Mouse (Mus musculus): Measurements from ENCODE around the gene Tm9sf4. TPM values are rescaled to one million over a fixed set of nuclear protein-coding genes. Genes with fewer than 3 reads are reported as not detected.

Gene Tm9sf4
- polyA plus RNA-seq, 1 experiment = 43.4 TPM

DNA sequence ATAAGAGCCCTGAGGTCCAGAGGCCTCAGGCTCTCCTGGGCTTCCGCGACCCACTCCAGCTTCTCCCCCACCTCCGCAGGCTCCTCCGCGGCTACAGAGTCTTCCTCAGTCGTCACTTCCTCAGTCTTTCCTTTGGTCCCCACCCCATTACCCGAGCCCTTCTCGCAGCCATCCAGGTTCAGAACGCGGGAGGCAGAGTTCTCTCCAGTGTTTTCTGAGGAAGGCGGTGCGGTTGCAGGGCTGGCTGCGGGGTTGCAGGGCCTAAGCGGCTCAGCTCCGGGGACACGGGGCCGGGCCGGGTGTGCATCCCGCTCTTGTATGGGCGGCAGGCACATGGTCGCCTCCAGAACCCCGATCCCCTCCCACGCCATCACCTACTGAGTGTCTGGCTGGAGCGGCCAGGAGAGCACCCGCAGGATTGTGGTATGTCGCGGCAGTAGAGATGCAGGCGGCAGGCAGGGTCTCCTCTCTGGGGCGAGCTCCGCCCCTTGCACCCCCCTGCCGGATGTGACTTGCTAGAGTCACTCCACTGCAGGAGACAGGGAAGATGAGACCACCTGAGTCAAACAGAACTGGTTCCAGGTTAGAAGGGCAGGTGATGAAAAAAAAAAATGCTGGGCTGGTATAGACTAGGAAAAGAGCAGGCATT lies 64.0 kb downstream of the Tm9sf4 start, which contains the start of gene Tspyl3:
Gene Tspyl3 (minus strand): TSS at position 496 of the 649 bp plus-strand sequence.
- no peaks in the 10 kb centered on the region for H3K79me2 ChIP-seq (ENCODE audit: control insufficient read depth, insufficient read depth)
- H3K79me3 ChIP-seq (ENCODE audit: low read depth) = no peaks in the 10 kb centered on the region
- H3K36me3 ChIP-seq (ENCODE audit: control insufficient read depth, insufficient read depth) = peaks cover 25% of the 10 kb centered on the region
- TF ChIP-seq USF1 (IDR thresholded peaks at IDR 0.05; ENCODE audit: low read depth) = no peak
- no peak for TF ChIP-seq CEBPB (IDR thresholded peaks at IDR 0.05; ENCODE audit: low read depth)
- no peak for TF ChIP-seq CTCF (IDR thresholded peaks at IDR 0.05; ENCODE audit: control insufficient read depth, insufficient read depth, insufficient read length)
- TF ChIP-seq MAX (IDR thresholded peaks at IDR 0.05) = no peak
- TF ChIP-seq MYOD1 (IDR thresholded peaks at IDR 0.05; ENCODE audit: control insufficient read depth, insufficient read length, low read depth) = no peak
- no peak for TF ChIP-seq MYOG (IDR thresholded peaks at IDR 0.05; ENCODE audit: control insufficient read depth, extremely low read depth, insufficient read length)
- TF ChIP-seq FOSL1 (IDR thresholded peaks at IDR 0.05; ENCODE audit: insufficient read depth, low read length, poor library complexity, severe bottlenecking) = no peak
- H3ac ChIP-seq (ENCODE audit: control insufficient read depth, insufficient read length, low read depth) = no peak within 1 kb of the TSS
- no peaks in the 10 kb centered on the region for H3K27me3 ChIP-seq (ENCODE audit: control insufficient read depth, insufficient read depth, insufficient read length)
- no peak within 1 kb of the TSS for H3K4me3 ChIP-seq (ENCODE audit: insufficient read depth, poor library complexity, severe bottlenecking)

DNA sequence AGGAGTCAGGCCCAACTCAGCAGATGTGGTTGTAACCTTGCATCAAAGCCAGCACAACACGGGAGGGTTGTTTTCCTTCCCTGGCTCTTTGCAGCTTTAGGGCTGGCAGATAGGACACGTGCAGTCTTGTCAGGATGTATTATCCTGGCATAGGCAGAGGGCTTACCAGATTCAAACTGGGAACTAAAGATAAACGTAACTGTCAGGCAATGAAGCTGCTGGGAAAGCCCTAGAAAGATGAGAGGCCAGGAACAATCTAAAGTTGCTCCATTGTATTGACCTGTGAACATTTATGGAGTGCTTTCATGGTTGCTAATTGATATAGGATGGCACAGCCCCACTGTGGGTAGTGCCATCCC lies 64.5 kb downstream of the Tm9sf4 start:
- H3K27me3 ChIP-seq (ENCODE audit: control insufficient read depth, insufficient read depth, insufficient read length) = no peaks in the 10 kb centered on the region
- no peak overlapping the region for H3K4me3 ChIP-seq (ENCODE audit: insufficient read depth, poor library complexity, severe bottlenecking)
- no peaks in the 10 kb centered on the region for H3K79me3 ChIP-seq (ENCODE audit: low read depth)
- H3K79me2 ChIP-seq (ENCODE audit: control insufficient read depth, insufficient read depth) = no peaks in the 10 kb centered on the region
- TF ChIP-seq MYOG (IDR thresholded peaks at IDR 0.05; ENCODE audit: control insufficient read depth, extremely low read depth, insufficient read length) (no peak), MAX (IDR thresholded peaks at IDR 0.05) (no peak), CEBPB (IDR thresholded peaks at IDR 0.05; ENCODE audit: low read depth) (no peak), MYOD1 (IDR thresholded peaks at IDR 0.05; ENCODE audit: control insufficient read depth, insufficient read length, low read depth) (no peak), USF1 (IDR thresholded peaks at IDR 0.05; ENCODE audit: low read depth) (no peak), CTCF (IDR thresholded peaks at IDR 0.05; ENCODE audit: control insufficient read depth, insufficient read depth, insufficient read length) (no peak), FOSL1 (IDR thresholded peaks at IDR 0.05; ENCODE audit: insufficient read depth, low read length, poor library complexity, severe bottlenecking) (no peak)
- H3ac ChIP-seq (ENCODE audit: control insufficient read depth, insufficient read length, low read depth) = no peak overlapping the region
- H3K36me3 ChIP-seq (ENCODE audit: control insufficient read depth, insufficient read depth) = peaks cover 30% of the 10 kb centered on the region

DNA sequence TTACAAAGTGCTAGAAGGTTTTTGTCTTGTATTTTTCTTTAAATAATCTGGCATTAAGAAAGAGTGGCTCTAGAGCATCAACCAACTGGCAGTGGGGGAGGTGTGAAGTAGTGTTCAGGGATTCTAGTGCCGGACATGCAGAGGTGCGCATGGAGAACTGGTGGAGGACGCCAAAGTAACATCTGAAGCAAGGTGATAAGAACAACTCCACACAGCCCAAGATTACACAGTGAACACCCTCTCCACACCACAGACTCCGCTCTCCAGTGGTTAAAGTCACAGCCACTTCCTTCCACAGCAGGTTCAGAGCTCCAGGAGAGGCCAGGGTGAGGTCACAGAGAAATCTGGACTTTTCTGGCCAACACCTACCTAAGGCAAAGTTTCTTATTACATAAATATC lies 66.9 kb downstream of the Tm9sf4 start:
- no peak overlapping the region for H3ac ChIP-seq (ENCODE audit: control insufficient read depth, insufficient read length, low read depth)
- no peak for TF ChIP-seq MYOD1 (IDR thresholded peaks at IDR 0.05; ENCODE audit: control insufficient read depth, insufficient read length, low read depth)
- no peak for TF ChIP-seq CEBPB (IDR thresholded peaks at IDR 0.05; ENCODE audit: low read depth)
- TF ChIP-seq FOSL1 (IDR thresholded peaks at IDR 0.05; ENCODE audit: insufficient read depth, low read length, poor library complexity, severe bottlenecking) = no peak
- no peak for TF ChIP-seq USF1 (IDR thresholded peaks at IDR 0.05; ENCODE audit: low read depth)
- TF ChIP-seq MYOG (IDR thresholded peaks at IDR 0.05; ENCODE audit: control insufficient read depth, extremely low read depth, insufficient read length) = no peak
- TF ChIP-seq MAX (IDR thresholded peaks at IDR 0.05) = no peak
- TF ChIP-seq CTCF (IDR thresholded peaks at IDR 0.05; ENCODE audit: control insufficient read depth, insufficient read depth, insufficient read length) = no peak
- no peaks in the 10 kb centered on the region for H3K79me2 ChIP-seq (ENCODE audit: control insufficient read depth, insufficient read depth)
- no peaks in the 10 kb centered on the region for H3K79me3 ChIP-seq (ENCODE audit: low read depth)
- H3K36me3 ChIP-seq (ENCODE audit: control insufficient read depth, insufficient read depth) = peaks cover 53% of the 10 kb centered on the region
- H3K27me3 ChIP-seq (ENCODE audit: control insufficient read depth, insufficient read depth, insufficient read length) = no peaks in the 10 kb centered on the region
- no peak overlapping the region for H3K4me3 ChIP-seq (ENCODE audit: insufficient read depth, poor library complexity, severe bottlenecking)

DNA sequence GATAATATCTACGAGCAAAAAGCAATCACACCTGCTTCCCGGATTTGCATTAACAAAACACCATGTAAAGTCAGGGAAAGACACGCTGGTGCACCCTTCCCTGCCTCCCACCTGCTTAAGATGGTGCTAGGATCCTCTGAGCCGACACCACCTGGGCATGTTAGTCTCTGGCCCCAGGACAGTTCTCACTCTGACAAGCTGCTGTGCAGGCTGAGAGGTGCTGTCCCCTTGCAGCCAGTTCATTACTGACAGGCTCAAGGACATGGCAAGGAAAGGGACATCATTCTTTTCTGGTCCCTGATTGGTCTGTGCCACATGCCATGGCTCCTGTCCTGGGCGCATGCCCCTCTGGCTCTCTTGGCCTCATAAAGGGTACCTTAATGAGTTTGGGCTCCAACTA lies 67.4 kb downstream of the Tm9sf4 start:
- no peak for TF ChIP-seq MYOG (IDR thresholded peaks at IDR 0.05; ENCODE audit: control insufficient read depth, extremely low read depth, insufficient read length)
- TF ChIP-seq CTCF (IDR thresholded peaks at IDR 0.05; ENCODE audit: control insufficient read depth, insufficient read depth, insufficient read length) = no peak
- no peak for TF ChIP-seq USF1 (IDR thresholded peaks at IDR 0.05; ENCODE audit: low read depth)
- TF ChIP-seq FOSL1 (IDR thresholded peaks at IDR 0.05; ENCODE audit: insufficient read depth, low read length, poor library complexity, severe bottlenecking) = no peak
- TF ChIP-seq CEBPB (IDR thresholded peaks at IDR 0.05; ENCODE audit: low read depth) = no peak
- TF ChIP-seq MAX (IDR thresholded peaks at IDR 0.05) = no peak
- no peak for TF ChIP-seq MYOD1 (IDR thresholded peaks at IDR 0.05; ENCODE audit: control insufficient read depth, insufficient read length, low read depth)
- no peak overlapping the region for H3K4me3 ChIP-seq (ENCODE audit: insufficient read depth, poor library complexity, severe bottlenecking)
- peak overlapping the region; percentile 6 for H3ac ChIP-seq (ENCODE audit: control insufficient read depth, insufficient read length, low read depth)
- H3K36me3 ChIP-seq (ENCODE audit: control insufficient read depth, insufficient read depth) = peaks cover 58% of the 10 kb centered on the region
- no peaks in the 10 kb centered on the region for H3K79me2 ChIP-seq (ENCODE audit: control insufficient read depth, insufficient read depth)
- no peaks in the 10 kb centered on the region for H3K79me3 ChIP-seq (ENCODE audit: low read depth)
- H3K27me3 ChIP-seq (ENCODE audit: control insufficient read depth, insufficient read depth, insufficient read length) = no peaks in the 10 kb centered on the region

DNA sequence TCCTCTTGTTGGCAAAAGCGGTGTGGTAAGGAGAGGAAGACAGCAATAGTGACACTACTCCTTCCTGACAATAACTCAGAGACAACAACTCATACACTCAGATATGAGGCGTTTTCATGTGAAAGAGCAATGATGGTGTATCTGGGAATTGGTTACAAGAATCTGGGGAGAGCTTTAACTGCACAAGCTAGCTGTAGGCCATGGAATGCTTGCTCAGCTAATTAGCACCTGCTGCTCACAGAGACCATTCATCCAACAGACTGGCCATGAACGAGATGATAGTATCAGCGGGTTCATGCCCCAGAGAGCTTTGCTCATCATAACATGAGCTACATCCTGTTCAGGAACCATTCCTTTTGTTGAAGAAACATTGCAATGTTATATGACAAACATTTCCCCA lies 76.1 kb downstream of the Tm9sf4 start:
- Histone ChIP-seq H3ac (ENCODE audit: control insufficient read depth, insufficient read length, low read depth) (no peak overlapping the region), H3K4me3 (ENCODE audit: insufficient read depth, poor library complexity, severe bottlenecking) (no peak overlapping the region), H3K36me3 (ENCODE audit: control insufficient read depth, insufficient read depth) (peaks cover 51% of the 10 kb centered on the region), H3K79me2 (ENCODE audit: control insufficient read depth, insufficient read depth) (peaks cover 68% of the 10 kb centered on the region), H3K79me3 (ENCODE audit: low read depth) (peaks cover 38% of the 10 kb centered on the region), H3K27me3 (ENCODE audit: control insufficient read depth, insufficient read depth, insufficient read length) (no peaks in the 10 kb centered on the region)
- TF ChIP-seq MYOG (IDR thresholded peaks at IDR 0.05; ENCODE audit: control insufficient read depth, extremely low read depth, insufficient read length) (no peak), MAX (IDR thresholded peaks at IDR 0.05) (no peak), FOSL1 (IDR thresholded peaks at IDR 0.05; ENCODE audit: insufficient read depth, low read length, poor library complexity, severe bottlenecking) (no peak), CTCF (IDR thresholded peaks at IDR 0.05; ENCODE audit: control insufficient read depth, insufficient read depth, insufficient read length) (no peak), CEBPB (IDR thresholded peaks at IDR 0.05; ENCODE audit: low read depth) (no peak), USF1 (IDR thresholded peaks at IDR 0.05; ENCODE audit: low read depth) (no peak), MYOD1 (IDR thresholded peaks at IDR 0.05; ENCODE audit: control insufficient read depth, insufficient read length, low read depth) (no peak)
